Comparison of ENCODE assay signal across 20 mouse cellular contexts in the genomic region with DNA sequence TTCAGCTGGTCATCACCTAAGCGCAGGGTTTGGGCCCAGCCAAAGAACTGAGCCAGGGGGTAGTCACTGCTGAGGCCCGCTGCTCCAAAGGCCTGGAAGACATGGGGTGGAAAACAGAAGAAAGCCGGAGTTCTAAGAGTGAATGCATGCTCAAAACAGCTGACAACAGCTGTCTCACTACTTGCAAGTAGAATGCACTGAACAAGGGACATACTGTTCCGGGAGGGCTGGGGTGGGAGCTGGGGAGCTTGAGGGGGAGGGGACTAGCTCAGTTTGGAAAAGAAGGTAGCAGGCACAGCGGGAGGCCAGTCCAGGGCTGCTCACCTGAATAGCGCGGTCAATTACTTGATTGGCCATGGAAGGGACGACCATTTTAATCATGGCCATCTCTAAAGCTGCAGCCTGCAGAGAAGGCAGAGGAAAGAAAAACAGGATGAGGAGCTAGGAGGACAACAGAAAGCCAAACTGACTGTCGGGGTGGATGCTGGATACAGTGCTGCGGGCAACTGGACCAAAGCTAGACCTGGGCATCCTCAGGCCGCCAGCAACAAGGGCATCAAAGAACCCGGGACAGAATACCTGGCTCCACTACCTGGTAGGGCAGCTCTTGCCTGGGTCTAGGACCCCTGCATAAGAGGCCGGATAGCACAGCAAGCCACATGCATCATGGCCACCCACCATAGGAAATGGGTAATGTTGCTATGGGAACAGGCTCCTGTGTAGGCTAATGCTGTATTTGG. TPM values are rescaled to one million over a fixed set of nuclear protein-coding genes. Genes with fewer than 3 reads are reported as not detected.
DNase-seq lines count a peak whose midpoint lies in the region; ATAC-seq and TF ChIP-seq lines count a peak whose summit lies in the region.
"Had no signal": no experiment of that assay in that cellular context is flagged by ENCODE, and none has a peak within 500 bp of the region (broad histone marks: within the 10 kb centered on the region; RNA-seq: fewer than 3 reads in every experiment).

No protein-coding gene starts in this region.

- H3K36me3 ChIP-seq in kidney, embryonic 16.5 days (ENCODE audit: insufficient read depth, low read length): no peaks in the 10 kb centered on the region
- H3K36me3 ChIP-seq in intestine, embryonic 16.5 days (ENCODE audit: control insufficient read depth, insufficient read depth, low read length): no peaks in the 10 kb centered on the region
- H3K36me3 ChIP-seq in small intestine, adult 2 months (ENCODE audit: control insufficient read depth, insufficient read depth, low read length): no peaks in the 10 kb centered on the region
- H3K36me3 ChIP-seq: liver, embryonic 15.5 days; neural tube, embryonic 13.5 days had no signal

- no peaks in the 10 kb centered on the region for H3K9me3 ChIP-seq in kidney, embryonic 16.5 days (ENCODE audit: low read length)
- H3K9me3 ChIP-seq in intestine, embryonic 16.5 days (ENCODE audit: control insufficient read depth, low read length): no peaks in the 10 kb centered on the region
- H3K9me3 ChIP-seq: liver, embryonic 15.5 days; neural tube, embryonic 13.5 days had no signal

- H3K27ac ChIP-seq in kidney, embryonic 16.5 days (ENCODE audit: low read length): no peak overlapping the region
- peak overlapping the region; percentile 55; the same call in 1 of the 2 replicates for H3K27ac ChIP-seq in intestine, embryonic 16.5 days (ENCODE audit: low read length)
- H3K27ac ChIP-seq in small intestine, adult 2 months (ENCODE audit: insufficient read depth, low read depth, low read length): peak overlapping the region; percentile 24; the same call in 1 of the 2 replicates
- H3K27ac ChIP-seq: hindbrain, postnatal 0 days; liver, embryonic 15.5 days; neural tube, embryonic 13.5 days had no signal

- H3K9ac ChIP-seq in kidney, embryonic 16.5 days (replicated peaks; ENCODE audit: low read length): no peak overlapping the region
- H3K9ac ChIP-seq in intestine, embryonic 16.5 days (ENCODE audit: low read depth, low read length): peak overlapping the region; percentile 25; the same call in 1 of the 2 replicates
- H3K9ac ChIP-seq: liver, embryonic 15.5 days; neural tube, embryonic 13.5 days had no signal

- TF ChIP-seq CTCF in small intestine, adult 2 months (IDR thresholded peaks at IDR 0.05; ENCODE audit: extremely low read depth, insufficient read length, insufficient replicate concordance, low read depth, low read length): no peak

- no peak overlapping the region for H3K4me2 ChIP-seq in kidney, embryonic 16.5 days (replicated peaks; ENCODE audit: low read depth, low read length)
- H3K4me2 ChIP-seq in intestine, embryonic 16.5 days (ENCODE audit: low read depth, low read length): no peak overlapping the region
- H3K4me2 ChIP-seq: liver, embryonic 15.5 days; neural tube, embryonic 13.5 days had no signal

- peak; percentile 49 for DNase-seq in kidney, postnatal 10 days
- peak; percentile 34 for DNase-seq in heart, postnatal 14 days
- DNase-seq in embryo, embryonic 11 days: no peak
- no peak for DNase-seq in cerebellum, adult 9-10 months
- DNase-seq: adrenal gland, postnatal 25 days; cerebellum, postnatal 10 days; gastrocnemius, postnatal 10 days; right cerebral cortex, postnatal 25 days; thymus, postnatal 36 days had no signal

- no peak for TF ChIP-seq POLR2A in small intestine, adult 2 months (IDR thresholded peaks at IDR 0.05; ENCODE audit: low read depth, low read length)

- ATAC-seq in kidney, embryonic 16.5 days (ENCODE audit: low FRiP score, low TSS enrichment): no peak
- ATAC-seq in intestine, embryonic 16.5 days: 0 out of 2 replicates have a peak, but pooled peaks have one; percentile 9
- ATAC-seq: CD4-positive, CD25-positive, alpha-beta regulatory T cell, adult 4 months; hindbrain, postnatal 0 days had no signal

- intact Hi-C loops in heart, postnatal 14 days (cut with DNase I): no loop called here

- H3K4me1 ChIP-seq in kidney, embryonic 16.5 days (ENCODE audit: insufficient read depth, low read length): peaks cover 9% of the 10 kb centered on the region; the same call in 1 of the 2 replicates
- peaks cover 21% of the 10 kb centered on the region for H3K4me1 ChIP-seq in intestine, embryonic 16.5 days (ENCODE audit: control insufficient read depth, insufficient read depth, low read length)
- peaks cover 12% of the 10 kb centered on the region for H3K4me1 ChIP-seq in small intestine, adult 2 months (ENCODE audit: control insufficient read depth, insufficient read depth, insufficient read length, low read length)

- no peak overlapping the region for H3K4me3 ChIP-seq in kidney, embryonic 16.5 days (ENCODE audit: low read length)
- H3K4me3 ChIP-seq in intestine, embryonic 16.5 days (ENCODE audit: low read length): no peak overlapping the region
- H3K4me3 ChIP-seq in small intestine, adult 2 months (ENCODE audit: low read depth, low read length): no peak overlapping the region
- H3K4me3 ChIP-seq: liver, embryonic 15.5 days; neural tube, embryonic 13.5 days had no signal

- no peaks in the 10 kb centered on the region for H3K27me3 ChIP-seq in kidney, embryonic 16.5 days (ENCODE audit: insufficient read depth, low read length)
- H3K27me3 ChIP-seq in intestine, embryonic 16.5 days (replicated peaks; ENCODE audit: control insufficient read depth, insufficient read depth, low read length): no peaks in the 10 kb centered on the region
- H3K27me3 ChIP-seq in small intestine, adult 2 months (ENCODE audit: control insufficient read depth, insufficient read depth, low read length): no peaks in the 10 kb centered on the region

- 75% methylated on average over 13 of the region's 13 CpGs for WGBS in kidney, embryonic 16.5 days
- WGBS in intestine, embryonic 16.5 days: 64% methylated on average over 13 of the region's 13 CpGs
- WGBS in small intestine, adult 2 months: 86% methylated on average over 13 of the region's 13 CpGs

RNA-seq across cellular contexts. Expression of a gene that starts 5.4 kb away (rescaled TPM):
- 234 and 274 TPM in 2 replicates for polyA plus RNA-seq in kidney, embryonic 16.5 days (2015; fragmentation: Nextera tagmentation; extraction: Ambion mirVana)
- total RNA-seq in heart, postnatal 14 days (2021): 100 to 1,000 TPM; 133 to 162 TPM
- 236 TPM in 2 replicates for polyA plus RNA-seq in intestine, embryonic 16.5 days (2015; fragmentation: Nextera tagmentation; extraction: Ambion mirVana)
- 308 and 324 TPM in 2 replicates for polyA plus RNA-seq in small intestine, adult 2 months (2012; rRNA removed)

RNA-seq across cellular contexts. Expression of a gene that starts 19.7 kb away (rescaled TPM):
- polyA plus RNA-seq in kidney, embryonic 16.5 days (2015; fragmentation: Nextera tagmentation; extraction: Ambion mirVana): 3.5 and 3.6 TPM in 2 replicates
- 10 to 100 TPM; 39.8 to 41.0 TPM for total RNA-seq in heart, postnatal 14 days (2021)
- 4.5 and 5.3 TPM in 2 replicates for polyA plus RNA-seq in intestine, embryonic 16.5 days (2015; fragmentation: Nextera tagmentation; extraction: Ambion mirVana)
- 4.4 and 6.7 TPM in 2 replicates for polyA plus RNA-seq in small intestine, adult 2 months (2012; rRNA removed)

RNA-seq across cellular contexts. Expression of a gene that starts 53.3 kb away (rescaled TPM):
- 50.6 and 51.2 TPM in 2 replicates for polyA plus RNA-seq in kidney, embryonic 16.5 days (2015; fragmentation: Nextera tagmentation; extraction: Ambion mirVana)
- total RNA-seq in heart, postnatal 14 days (2021): 10 to 100 TPM; 60.7 to 61.7 TPM
- polyA plus RNA-seq in intestine, embryonic 16.5 days (2015; fragmentation: Nextera tagmentation; extraction: Ambion mirVana): 47.3 and 48.0 TPM in 2 replicates
- 20.4 and 36.5 TPM in 2 replicates for polyA plus RNA-seq in small intestine, adult 2 months (2012; rRNA removed)

RNA-seq across cellular contexts. Expression of a gene that starts 53.8 kb away (rescaled TPM):
- polyA plus RNA-seq in kidney, embryonic 16.5 days (2015; fragmentation: Nextera tagmentation; extraction: Ambion mirVana): 1.2 and 1.5 TPM in 2 replicates
- total RNA-seq in heart, postnatal 14 days (2021): 1 to 10 TPM; 3.4 to 3.5 TPM
- polyA plus RNA-seq in intestine, embryonic 16.5 days (2015; fragmentation: Nextera tagmentation; extraction: Ambion mirVana): 0.81 and 1.0 TPM in 2 replicates
- polyA plus RNA-seq in small intestine, adult 2 months (2012; rRNA removed): 1.9 and 3.7 TPM in 2 replicates

RNA-seq across cellular contexts. Expression of a gene that starts 53.8 kb away (rescaled TPM):
- 0.42 TPM in 1 of 2 replicates, not detected in the other for polyA plus RNA-seq in kidney, embryonic 16.5 days (2015; fragmentation: Nextera tagmentation; extraction: Ambion mirVana)
- not detected for total RNA-seq in heart, postnatal 14 days (2021)
- not detected in 2 replicates for polyA plus RNA-seq in intestine, embryonic 16.5 days (2015; fragmentation: Nextera tagmentation; extraction: Ambion mirVana)
- polyA plus RNA-seq in small intestine, adult 2 months (2012; rRNA removed): not detected in 2 replicates
- total RNA-seq: adrenal gland, postnatal 25 days; gastrocnemius, postnatal 10 days; hindbrain, postnatal 0 days; megakaryocyte-erythroid progenitor cell, adult 5-6 weeks; MEL; monocyte, adult 5-6 weeks had no signal
- polyA plus RNA-seq: CD4-positive, CD25-positive, alpha-beta regulatory T cell, adult 4 months; hindbrain, postnatal 0 days; limb, embryonic 11.5 days; liver, embryonic 15.5 days; neural tube, embryonic 13.5 days had no signal

Comparison
In these comparisons a context has a peak if more than half of its experiments do, and no peak if none do; other contexts are left out.
1. DNase-seq: peak in kidney, postnatal 10 days (single experiment) and heart, postnatal 14 days (2 of 2); none in embryo, embryonic 11 days (single experiment) and cerebellum, adult 9-10 months (single experiment).